Mouse (Mus musculus) intestine, embryonic 15.5 days (tissue): ENCODE results near the gene Mindy1. TPM values are rescaled to one million over a fixed set of nuclear protein-coding genes. Genes with fewer than 3 reads are reported as not detected.
A peak's percentile ranks its signal among the peaks of the same experiment; 100 is the strongest.

Experiments used
- ATAC-seq: fragments of 200-750 bp; cut with Nextera tagmentation; 2 replicates; pipeline ENCODE4 v1.8.0; 2017; ENCODE audit warnings: moderate TSS enrichment, moderate library complexity
- H3K27ac ChIP-seq: fragments of 300-500 bp; sonication (generic); 2 replicates; pipeline ENCODE4 v1.5.1; 2015; ENCODE audit warnings: mild to moderate bottlenecking, inconsistent platforms
- H3K27me3 ChIP-seq: fragments of 300-500 bp; sonication (generic); replicated peaks from 2 replicates; pipeline ENCODE4 v1.6.1; 2015; ENCODE audit warnings: inconsistent platforms
- H3K36me3 ChIP-seq: fragments of 300-500 bp; sonication (generic); 2 replicates; pipeline ENCODE4 v1.6.1; 2015; ENCODE audit warnings: inconsistent platforms
- H3K4me1 ChIP-seq: fragments of 300-500 bp; sonication (generic); replicated peaks from 2 replicates; pipeline ENCODE4 v1.6.1; 2015; ENCODE audit warnings: inconsistent platforms
- H3K4me2 ChIP-seq: fragments of 300-500 bp; sonication (generic); replicated peaks from 2 replicates; pipeline ENCODE4 v1.6.1; 2015; ENCODE audit warnings: mild to moderate bottlenecking, inconsistent platforms
- H3K4me3 ChIP-seq: fragments of 300-500 bp; sonication (generic); replicated peaks from 2 replicates; pipeline ENCODE4 v1.5.1; 2015; ENCODE audit warnings: inconsistent platforms
- H3K9ac ChIP-seq: fragments of 300-500 bp; sonication (generic); 2 replicates; pipeline ENCODE4 v1.6.1; 2015; ENCODE audit warnings: inconsistent platforms
- H3K9me3 ChIP-seq: fragments of 300-500 bp; sonication (generic); 2 replicates; pipeline ENCODE4 v1.6.1; 2016; ENCODE audit warnings: inconsistent platforms
- WGBS: fragments of 180-500 bp; shearing (Covaris S2); methylation state at CpG from one replicate; pipeline ENCODE4 v1.1.7; 2015; 5-methylcytosine and 5-hydroxymethylcytosine counted together
- polyA plus RNA-seq: library from polyadenylated mRNA; unstranded; fragments of >200 nt; fragmentation: Nextera tagmentation; extraction: Ambion mirVana; gene quantifications from 2 replicates; pipeline ENCODE4 v1.2.1, GENCODE M21; 2015

The Mindy1 gene
- polyA plus RNA-seq, 1 experiment from 2014 or later = 36.1 TPM

GRCm38 (mm10) chr3:95301204-95301796 lies 20.2 kb downstream of the Mindy1 start:
- Histone ChIP-seq H3K9me3 (no peaks in the 10 kb centered on the region), H3K27me3 (no peaks in the 10 kb centered on the region), H3K27ac (no peak overlapping the region), H3K4me1 (0 out of 2 replicates have a peak, but pooled peaks cover 2% of the 10 kb centered on the region), H3K9ac (no peak overlapping the region), H3K36me3 (no peaks in the 10 kb centered on the region), H3K4me3 (no peak overlapping the region), H3K4me2 (no peak overlapping the region)
- 81% methylated on average over 3 of the region's 3 CpGs for WGBS
- peak; percentile 42; the same call in 1 of the 2 replicates for ATAC-seq

GRCm38 (mm10) chr3:95306244-95306643 lies 25.1 kb downstream of the Mindy1 start:
- H3K9ac ChIP-seq = no peak overlapping the region
- no peaks in the 10 kb centered on the region for H3K4me1 ChIP-seq
- no peak overlapping the region for H3K4me2 ChIP-seq
- H3K27ac ChIP-seq = no peak overlapping the region
- no peaks in the 10 kb centered on the region for H3K27me3 ChIP-seq
- 58% methylated on average over 4 of the region's 4 CpGs for WGBS
- no peaks in the 10 kb centered on the region for H3K9me3 ChIP-seq
- no peaks in the 10 kb centered on the region for H3K36me3 ChIP-seq
- ATAC-seq = no peak
- H3K4me3 ChIP-seq = no peak overlapping the region

- no peaks in the 10 kb centered on the region for H3K9me3 ChIP-seq
- 48% methylated on average over 7 of the region's 7 CpGs for WGBS
- no peak within 1 kb of the TSS for H3K4me3 ChIP-seq
- H3K4me1 ChIP-seq = no peaks in the 10 kb centered on the region
- H3K36me3 ChIP-seq = no peaks in the 10 kb centered on the region
- ATAC-seq = peak; percentile 11; the same call in 1 of the 2 replicates
- no peak within 1 kb of the TSS for H3K27ac ChIP-seq
- no peak within 1 kb of the TSS for H3K4me2 ChIP-seq
- H3K27me3 ChIP-seq = no peaks in the 10 kb centered on the region
- no peak within 1 kb of the TSS for H3K9ac ChIP-seq
These were observed 26.0 kb downstream of the Mindy1 start, which contains the start of gene Anxa9 for GRCm38 (mm10) chr3:95307100-95307499. Gene Anxa9 (minus strand): TSS chr3:95307176.

- H3K4me3 ChIP-seq = no peak overlapping the region
- 56% methylated on average over 3 of the region's 3 CpGs for WGBS
- no peak overlapping the region for H3K27ac ChIP-seq
- no peaks in the 10 kb centered on the region for H3K9me3 ChIP-seq
- H3K4me2 ChIP-seq = no peak overlapping the region
- H3K36me3 ChIP-seq = no peaks in the 10 kb centered on the region
- no peak for ATAC-seq
- no peaks in the 10 kb centered on the region for H3K27me3 ChIP-seq
- H3K9ac ChIP-seq = no peak overlapping the region
- H3K4me1 ChIP-seq = peaks cover 4% of the 10 kb centered on the region; the same call in 1 of the 2 replicates
These were observed 29.4 kb downstream of the Mindy1 start for GRCm38 (mm10) chr3:95310496-95310895.

DNA sequence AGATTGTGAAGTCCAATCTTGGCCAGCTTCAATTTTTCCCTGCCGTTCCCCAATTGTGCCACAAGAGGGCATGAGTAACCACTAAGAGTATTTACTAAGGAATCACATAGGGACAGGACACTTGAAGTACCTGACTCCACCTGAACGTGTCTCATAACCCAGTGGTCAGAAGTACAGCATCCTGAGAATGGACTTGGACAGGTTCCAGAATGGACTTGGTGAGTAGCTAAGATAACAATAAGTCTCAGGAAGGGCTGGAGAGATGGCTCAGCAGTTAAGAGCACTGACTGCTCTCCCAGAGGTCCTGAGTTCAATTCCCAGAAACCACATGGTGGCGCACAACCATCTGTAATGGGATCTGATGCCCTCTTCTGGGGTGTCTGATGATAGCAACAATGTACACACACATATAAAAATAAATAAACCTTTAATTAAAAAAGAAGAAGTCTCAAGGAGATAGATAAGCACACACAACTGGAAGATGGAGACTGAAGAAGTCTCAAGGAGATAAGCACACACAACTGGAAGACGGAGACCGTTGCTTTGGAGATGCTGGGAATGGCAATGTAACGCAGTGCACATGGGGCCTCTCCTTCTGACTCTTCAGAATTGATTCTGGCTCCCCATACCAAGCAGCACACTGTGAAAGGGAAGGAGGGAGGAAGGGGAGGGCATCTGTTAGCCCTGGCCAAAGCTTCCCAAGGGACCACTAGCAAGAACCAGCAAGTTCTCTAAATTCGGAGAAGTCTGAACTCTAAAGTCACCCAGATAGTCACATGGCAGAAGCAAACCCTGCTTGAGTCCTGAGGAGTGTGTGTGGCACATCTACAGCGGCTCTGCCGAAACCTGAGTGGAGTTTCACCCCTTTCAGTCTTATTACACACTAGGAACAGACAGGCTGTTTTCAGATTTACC lies 30.1 kb downstream of the Mindy1 start:
- H3K4me1 ChIP-seq = peaks cover 9% of the 10 kb centered on the region; the same call in 1 of the 2 replicates
- no peak overlapping the region for H3K4me3 ChIP-seq
- H3K27ac ChIP-seq = no peak overlapping the region
- no peak for ATAC-seq
- H3K9me3 ChIP-seq = no peaks in the 10 kb centered on the region
- no peaks in the 10 kb centered on the region for H3K36me3 ChIP-seq
- H3K4me2 ChIP-seq = no peak overlapping the region
- WGBS = 66% methylated on average over 9 of the region's 9 CpGs
- no peak overlapping the region for H3K9ac ChIP-seq
- no peaks in the 10 kb centered on the region for H3K27me3 ChIP-seq

DNA sequence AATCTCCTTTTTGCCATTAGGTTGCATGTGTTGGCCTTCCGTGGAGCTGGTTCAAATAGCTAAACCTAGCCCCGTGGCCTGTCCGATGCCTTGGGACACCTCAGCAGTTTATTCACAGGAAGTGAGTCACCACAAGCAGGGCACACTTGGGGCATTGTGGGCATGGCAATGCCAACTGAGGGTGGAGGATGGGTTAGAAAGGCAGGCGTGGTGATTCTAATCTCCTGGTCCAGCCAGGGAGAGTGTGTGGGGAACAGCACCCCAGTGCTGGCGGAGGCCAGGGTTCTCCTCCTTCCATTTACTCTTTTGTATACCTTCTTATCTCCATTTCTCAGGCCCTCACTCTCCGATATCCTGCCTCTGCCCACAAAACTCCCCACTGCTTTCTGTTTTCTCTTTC lies 31.5 kb downstream of the Mindy1 start:
- Histone ChIP-seq H3K27ac (no peak overlapping the region), H3K9me3 (no peaks in the 10 kb centered on the region), H3K4me3 (no peak overlapping the region), H3K4me2 (no peak overlapping the region), H3K4me1 (peaks cover 19% of the 10 kb centered on the region), H3K9ac (no peak overlapping the region), H3K36me3 (no peaks in the 10 kb centered on the region), H3K27me3 (no peaks in the 10 kb centered on the region)
- ATAC-seq = no peak
- 73% methylated on average over 6 of the region's 6 CpGs for WGBS

DNA sequence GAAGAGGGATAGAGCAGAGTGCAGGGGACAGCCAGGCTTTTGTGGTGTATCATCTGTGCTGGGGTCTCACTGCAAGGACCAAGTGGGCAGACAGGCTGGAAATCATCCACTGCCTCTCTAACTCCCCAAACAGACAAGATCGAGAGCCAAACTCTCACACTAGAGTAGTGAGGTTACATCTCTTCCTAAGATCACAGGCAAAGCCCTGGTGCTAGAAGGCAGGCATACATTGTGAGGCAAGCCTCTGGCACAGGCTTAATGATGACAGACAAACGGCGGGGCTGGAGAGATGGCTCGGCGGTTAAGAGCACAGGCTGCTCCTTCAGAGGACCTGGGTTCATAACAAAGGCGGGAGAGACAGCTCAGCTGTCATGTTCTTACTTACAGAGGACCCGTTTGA lies 32.3 kb downstream of the Mindy1 start:
- Histone ChIP-seq H3K36me3 (no peaks in the 10 kb centered on the region), H3K9ac (no peak overlapping the region), H3K9me3 (no peaks in the 10 kb centered on the region), H3K27me3 (no peaks in the 10 kb centered on the region), H3K4me3 (no peak overlapping the region), H3K27ac (no peak overlapping the region), H3K4me1 (peaks cover 25% of the 10 kb centered on the region), H3K4me2 (no peak overlapping the region)
- 52% methylated on average over 7 of the region's 7 CpGs for WGBS
- ATAC-seq = no peak

DNA sequence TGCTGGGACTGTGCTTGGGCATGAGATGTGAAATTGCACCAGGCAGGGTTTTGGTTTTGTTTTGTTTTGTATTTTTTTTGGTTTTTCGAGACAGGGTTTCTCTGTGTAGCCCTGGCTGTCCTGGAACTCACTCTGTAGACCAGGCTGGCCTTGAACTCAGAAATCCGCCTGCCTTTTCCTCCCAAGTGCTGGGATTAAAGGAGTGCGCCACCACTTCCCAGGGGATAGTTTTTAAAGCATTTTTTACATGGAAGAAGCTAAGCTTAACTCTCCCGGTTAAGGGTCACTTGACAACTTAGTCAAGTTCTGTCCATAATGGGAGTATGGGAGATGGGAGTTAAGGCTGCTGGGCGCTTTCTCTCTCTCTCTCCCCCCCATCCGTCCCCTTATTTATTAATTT lies 32.9 kb downstream of the Mindy1 start:
- no peak overlapping the region for H3K27ac ChIP-seq
- no peak for ATAC-seq
- no peak overlapping the region for H3K9ac ChIP-seq
- no peaks in the 10 kb centered on the region for H3K27me3 ChIP-seq
- peaks cover 29% of the 10 kb centered on the region for H3K4me1 ChIP-seq
- H3K36me3 ChIP-seq = no peaks in the 10 kb centered on the region
- H3K4me2 ChIP-seq = peak overlapping the region; percentile 90
- H3K4me3 ChIP-seq = no peak overlapping the region
- no peaks in the 10 kb centered on the region for H3K9me3 ChIP-seq
- 78% methylated on average over 6 of the region's 6 CpGs for WGBS

- Histone ChIP-seq H3K27ac (peak within 1 kb of the TSS; percentile 94), H3K9ac (peak within 1 kb of the TSS; percentile 99), H3K4me3 (peak within 1 kb of the TSS; percentile 91), H3K9me3 (no peaks in the 10 kb centered on the region), H3K36me3 (no peaks in the 10 kb centered on the region), H3K4me2 (peak within 1 kb of the TSS; percentile 90), H3K4me1 (peaks cover 29% of the 10 kb centered on the region), H3K27me3 (no peaks in the 10 kb centered on the region)
- 6% methylated on average over 27 of the region's 27 CpGs for WGBS
- peak; percentile 7; the same call in 1 of the 2 replicates for ATAC-seq
These were observed 33.4 kb downstream of the Mindy1 start, which contains the start of gene Cers2 for GRCm38 (mm10) chr3:95314486-95315093. Gene Cers2 (plus strand): TSS chr3:95314791.

- Histone ChIP-seq H3K9me3 (no peaks in the 10 kb centered on the region), H3K27ac (peak overlapping the region; percentile 94), H3K4me2 (peak overlapping the region; percentile 90), H3K9ac (peak overlapping the region; percentile 99), H3K4me3 (peak overlapping the region; percentile 91), H3K36me3 (peaks cover 2% of the 10 kb centered on the region; the same call in 1 of the 2 replicates), H3K4me1 (peaks cover 29% of the 10 kb centered on the region), H3K27me3 (no peaks in the 10 kb centered on the region)
- ATAC-seq = peak; percentile 93
- under 1% methylated on average over 62 of the region's 71 CpGs for WGBS
These were observed 34.1 kb downstream of the Mindy1 start for GRCm38 (mm10) chr3:95315094-95315843.

DNA sequence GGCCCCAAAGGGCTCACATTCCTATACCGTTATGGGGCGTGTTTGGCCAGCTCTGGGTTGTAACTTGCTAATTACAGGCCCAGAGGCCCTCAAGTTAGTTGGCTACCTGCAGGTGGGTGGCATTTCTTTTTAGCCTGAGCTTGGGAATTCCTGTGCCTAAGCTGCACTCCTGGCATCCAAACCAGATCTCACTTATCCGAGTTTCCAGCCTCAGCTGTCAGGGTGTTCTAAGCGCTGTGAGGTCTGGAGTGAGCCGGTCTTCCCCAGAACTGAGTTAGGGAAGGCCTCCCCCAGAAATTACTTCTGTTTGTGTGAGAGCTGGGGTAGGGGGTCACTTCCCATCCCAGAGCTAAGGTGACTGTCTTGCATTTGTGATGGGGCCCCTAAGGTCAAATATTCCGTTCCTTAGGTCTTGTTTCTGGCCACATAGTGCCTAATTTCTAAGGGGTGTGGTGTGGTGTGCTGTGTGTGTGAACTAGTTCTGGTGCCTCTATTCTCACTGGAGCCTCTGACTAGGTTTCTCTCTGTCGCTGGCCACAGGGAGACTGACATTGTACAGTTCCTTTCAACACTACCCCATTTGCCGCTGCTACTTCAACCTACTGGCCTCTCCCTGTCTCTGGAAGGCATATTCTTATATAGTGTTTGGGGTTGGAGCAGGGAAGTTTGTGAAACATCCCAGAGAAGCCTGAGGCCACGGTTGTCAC lies 34.9 kb downstream of the Mindy1 start:
- ATAC-seq = no peak
- H3K4me1 ChIP-seq = peaks cover 29% of the 10 kb centered on the region
- 15% methylated on average over 9 of the region's 9 CpGs for WGBS
- H3K36me3 ChIP-seq = peaks cover 10% of the 10 kb centered on the region
- H3K27ac ChIP-seq = peak overlapping the region; percentile 94
- peak overlapping the region; percentile 90 for H3K4me2 ChIP-seq
- H3K4me3 ChIP-seq = peak overlapping the region; percentile 91
- peak overlapping the region; percentile 99 for H3K9ac ChIP-seq
- no peaks in the 10 kb centered on the region for H3K27me3 ChIP-seq
- H3K9me3 ChIP-seq = no peaks in the 10 kb centered on the region
